Mouse (Mus musculus) lung, postnatal 0 days (tissue): ENCODE measurements around the gene Phf12. TPM values are rescaled to one million over a fixed set of nuclear protein-coding genes. Genes with fewer than 3 reads are reported as not detected.
A peak's percentile ranks its signal among the peaks of the same experiment; 100 is the strongest.

Experiments
- ATAC-seq: fragments of 200-750 bp; cut with Nextera tagmentation; 2 replicates; pipeline ENCODE4 v1.8.0; 2017; ENCODE audit warnings: moderate library complexity
- DNase-seq: peaks from one replicate; pipeline ENCODE4 v3.0.0-alpha.2; 2016; ENCODE audit warnings: low spot score
- H3K27ac ChIP-seq: fragments of 300-500 bp; sonication (generic); 2 replicates; pipeline ENCODE4 v1.5.1; 2014; ENCODE audit warnings: antibody characterized with exemption, mild to moderate bottlenecking, low read length, mixed read lengths
- H3K27me3 ChIP-seq: fragments of 300-500 bp; sonication (generic); replicated peaks from 2 replicates; pipeline ENCODE4 v1.6.1; 2014; ENCODE audit warnings: low read length, mixed read lengths; ENCODE audit not compliant: insufficient read depth
- H3K36me3 ChIP-seq: fragments of 300-500 bp; sonication (generic); 2 replicates; pipeline ENCODE4 v1.6.1; 2014; ENCODE audit warnings: low read length, mixed read lengths; ENCODE audit not compliant: insufficient read depth
- H3K4me1 ChIP-seq: fragments of 300-500 bp; sonication (generic); 2 replicates; pipeline ENCODE4 v1.6.1; 2014; ENCODE audit warnings: antibody characterized with exemption, low read depth, low read length, mixed read lengths; ENCODE audit not compliant: insufficient read depth
- H3K4me2 ChIP-seq: fragments of 300-500 bp; sonication (generic); replicated peaks from 2 replicates; pipeline ENCODE4 v1.6.1; 2014; ENCODE audit warnings: low read depth, mild to moderate bottlenecking, low read length, moderate library complexity, mixed read lengths
- H3K4me3 ChIP-seq: fragments of 300-500 bp; sonication (generic); 2 replicates; pipeline ENCODE4 v1.5.1; 2014; ENCODE audit warnings: low read depth, low read length
- H3K9ac ChIP-seq: fragments of 300-500 bp; sonication (generic); replicated peaks from 2 replicates; pipeline ENCODE4 v1.6.1; 2014; ENCODE audit warnings: low read depth, mild to moderate bottlenecking
- H3K9me3 ChIP-seq: fragments of 300-500 bp; sonication (generic); 2 replicates; pipeline ENCODE4 v1.6.1; 2016; ENCODE audit warnings: low read length, mixed read lengths
- CTCF ChIP-seq: IDR thresholded peaks from 2 replicates; pipeline ENCODE4 v1.5.1; 2016; ENCODE audit warnings: antibody characterized with exemption, mild to moderate bottlenecking
- EP300 ChIP-seq: IDR thresholded peaks from 2 replicates; pipeline ENCODE4 v1.6.1; 2016; ENCODE audit warnings: antibody characterized with exemption, mild to moderate bottlenecking, control low read depth
- WGBS: fragments of 180-500 bp; shearing (Covaris S2); extraction: QIAGEN DNeasy Blood & Tissue Kit; methylation state at CpG from one replicate; pipeline ENCODE4 v1.1.7; 2014; 5-methylcytosine and 5-hydroxymethylcytosine counted together
- polyA plus RNA-seq: library from polyadenylated mRNA; unstranded; fragments of >200 nt; fragmentation: Nextera tagmentation; extraction: Ambion mirVana; gene quantifications from 2 replicates; pipeline ENCODE4 v1.2.1, GENCODE M21; 2015

The Phf12 gene
- polyA plus RNA-seq, 1 experiment from 2014 or later, result 7.7 TPM

- H3K9me3 ChIP-seq, result no peaks in the 10 kb centered on the region
- no peak overlapping the region for H3K9ac ChIP-seq
- no peaks in the 10 kb centered on the region for H3K27me3 ChIP-seq
- H3K4me3 ChIP-seq, result no peak overlapping the region
- 76% methylated on average over 8 of the region's 8 CpGs for WGBS
- no peak for DNase-seq
- H3K36me3 ChIP-seq, result peaks cover 25% of the 10 kb centered on the region
- no peak overlapping the region for H3K27ac ChIP-seq
- ATAC-seq, result no peak
- H3K4me1 ChIP-seq, result no peaks in the 10 kb centered on the region
- H3K4me2 ChIP-seq, result no peak overlapping the region
- no peak for TF ChIP-seq EP300
- TF ChIP-seq CTCF, result no peak
These were observed 70.5 kb downstream of the Phf12 start for GRCm38 (mm10) chr11:78053078-78053477.

- DNase-seq (no peak), ATAC-seq (no peak)
- Histone ChIP-seq H3K4me2 (no peak overlapping the region), H3K9ac (no peak overlapping the region), H3K4me3 (no peak overlapping the region), H3K36me3 (peaks cover 24% of the 10 kb centered on the region), H3K27me3 (no peaks in the 10 kb centered on the region), H3K27ac (no peak overlapping the region), H3K4me1 (no peaks in the 10 kb centered on the region), H3K9me3 (no peaks in the 10 kb centered on the region)
- no peak for TF ChIP-seq EP300
- TF ChIP-seq CTCF, result no peak
- WGBS, result 60% methylated on average over 8 of the region's 8 CpGs
These were observed 74.4 kb downstream of the Phf12 start for GRCm38 (mm10) chr11:78056946-78057345.

- Histone ChIP-seq H3K9me3 (no peaks in the 10 kb centered on the region), H3K27ac (no peak overlapping the region), H3K4me3 (no peak overlapping the region), H3K4me1 (no peaks in the 10 kb centered on the region), H3K27me3 (no peaks in the 10 kb centered on the region), H3K4me2 (no peak overlapping the region), H3K9ac (no peak overlapping the region), H3K36me3 (peaks cover 14% of the 10 kb centered on the region; the same call in 1 of the 2 replicates)
- no peak for TF ChIP-seq EP300
- TF ChIP-seq CTCF, result peak; percentile 97
- peak; percentile 89 for ATAC-seq
- peak; percentile 88 for DNase-seq
- 44% methylated on average over 9 of the region's 9 CpGs for WGBS
These were observed 77.5 kb downstream of the Phf12 start for GRCm38 (mm10) chr11:78059833-78060757.

- Histone ChIP-seq H3K9ac (no peak overlapping the region), H3K27me3 (no peaks in the 10 kb centered on the region), H3K9me3 (no peaks in the 10 kb centered on the region), H3K4me2 (no peak overlapping the region), H3K27ac (no peak overlapping the region), H3K36me3 (peaks cover 8% of the 10 kb centered on the region; the same call in 1 of the 2 replicates), H3K4me3 (no peak overlapping the region), H3K4me1 (no peaks in the 10 kb centered on the region)
- 84% methylated on average over 1 of the region's 1 CpGs for WGBS
- DNase-seq (no peak), ATAC-seq (no peak)
- no peak for TF ChIP-seq EP300
- TF ChIP-seq CTCF, result no peak
These were observed 80.0 kb downstream of the Phf12 start for GRCm38 (mm10) chr11:78062563-78062962.

- H3K4me2 ChIP-seq, result no peak overlapping the region
- DNase-seq (no peak), ATAC-seq (no peak)
- H3K27me3 ChIP-seq, result no peaks in the 10 kb centered on the region
- H3K9me3 ChIP-seq, result no peaks in the 10 kb centered on the region
- H3K4me1 ChIP-seq, result no peaks in the 10 kb centered on the region
- no peak for TF ChIP-seq CTCF
- no peak for TF ChIP-seq EP300
- no peak overlapping the region for H3K27ac ChIP-seq
- H3K4me3 ChIP-seq, result no peak overlapping the region
- WGBS, result 42% methylated on average over 2 of the region's 2 CpGs
- no peak overlapping the region for H3K9ac ChIP-seq
- H3K36me3 ChIP-seq, result no peaks in the 10 kb centered on the region
These were observed 83.4 kb downstream of the Phf12 start for GRCm38 (mm10) chr11:78065906-78066305.

GRCm38 (mm10) chr11:78066641-78067040 is 84.1 kb downstream of the Phf12 start:
- ATAC-seq (no peak), DNase-seq (no peak)
- no peak overlapping the region for H3K9ac ChIP-seq
- H3K36me3 ChIP-seq, result no peaks in the 10 kb centered on the region
- H3K27me3 ChIP-seq, result no peaks in the 10 kb centered on the region
- no peak overlapping the region for H3K4me3 ChIP-seq
- WGBS, result 44% methylated on average over 2 of the region's 2 CpGs
- no peak for TF ChIP-seq EP300
- TF ChIP-seq CTCF, result no peak
- no peaks in the 10 kb centered on the region for H3K4me1 ChIP-seq
- no peak overlapping the region for H3K4me2 ChIP-seq
- H3K27ac ChIP-seq, result no peak overlapping the region
- no peaks in the 10 kb centered on the region for H3K9me3 ChIP-seq
